In genomic region chr5:130813089-130813488, GRCm38 (mm10) we compare ENCODE assay signal across 16 mouse cellular contexts.
DNase-seq lines count a peak whose midpoint lies in the region; ATAC-seq and TF ChIP-seq lines count a peak whose summit lies in the region.
"Had no signal": no experiment of that assay in that cellular context is flagged by ENCODE, and none has a peak within 500 bp of the region (broad histone marks: within the 10 kb centered on the region; RNA-seq: fewer than 3 reads in every experiment).

No protein-coding gene starts in this region.

- ATAC-seq in intestine, postnatal 0 days, result no peak
- ATAC-seq in intestine, embryonic 15.5 days, result no peak
- ATAC-seq in liver, postnatal 0 days, result no peak
- ATAC-seq in liver, embryonic 12.5 days, result no peak
- ATAC-seq in stomach, postnatal 0 days (ENCODE audit: low FRiP score, low TSS enrichment), result no peak
- ATAC-seq: midbrain, embryonic 13.5 days had no signal

- no peak overlapping the region for H3K4me3 ChIP-seq in cerebellum, adult 2 months (replicated peaks; ENCODE audit: insufficient read depth, low read depth, low read length)
- H3K4me3 ChIP-seq in intestine, postnatal 0 days (ENCODE audit: low read depth, low read length), result no peak overlapping the region
- no peak overlapping the region for H3K4me3 ChIP-seq in intestine, embryonic 15.5 days (replicated peaks)
- H3K4me3 ChIP-seq in liver, postnatal 0 days (ENCODE audit: low read depth, low read length), result no peak overlapping the region
- H3K4me3 ChIP-seq in liver, embryonic 12.5 days, result no peak overlapping the region
- H3K4me3 ChIP-seq in stomach, postnatal 0 days (ENCODE audit: low read depth, low read length), result no peak overlapping the region
- H3K4me3 ChIP-seq: embryonic facial prominence, embryonic 10.5 days; heart, embryonic 10.5 days; limb, embryonic 13.5 days; midbrain, embryonic 13.5 days; neural tube, embryonic 12.5 days had no signal

- TF ChIP-seq POLR2A in cerebellum, adult 2 months (IDR thresholded peaks at IDR 0.05; ENCODE audit: borderline replicate concordance, insufficient read depth, low read length), result no peak

- peak; percentile 38; the same call in 1 of the 2 replicates for TF ChIP-seq CTCF in cerebellum, adult 2 months (IDR thresholded peaks at IDR 0.05; ENCODE audit: borderline replicate concordance, insufficient read depth, low read depth, low read length)
- peak; percentile 27 for TF ChIP-seq CTCF in intestine, postnatal 0 days (IDR thresholded peaks at IDR 0.05; ENCODE audit: low read depth)
- 0 out of 2 replicates have a peak, but pooled peaks have one; percentile 14 for TF ChIP-seq CTCF in liver, postnatal 0 days (IDR thresholded peaks at IDR 0.05; ENCODE audit: low read depth)
- TF ChIP-seq CTCF in stomach, postnatal 0 days (IDR thresholded peaks at IDR 0.05; ENCODE audit: low read depth), result peak; percentile 34

- no peak for TF ChIP-seq EP300 in liver, postnatal 0 days (IDR thresholded peaks at IDR 0.05; ENCODE audit: low read depth)
- TF ChIP-seq EP300 in stomach, postnatal 0 days (optimal IDR thresholded peaks at IDR 0.05), result no peak

- H3K27ac ChIP-seq in cerebellum, adult 2 months (ENCODE audit: insufficient read depth, low read length), result no peak overlapping the region
- no peak overlapping the region for H3K27ac ChIP-seq in intestine, postnatal 0 days (ENCODE audit: low read depth, low read length)
- no peak overlapping the region for H3K27ac ChIP-seq in intestine, embryonic 15.5 days
- no peak overlapping the region for H3K27ac ChIP-seq in liver, postnatal 0 days (ENCODE audit: low read depth)
- H3K27ac ChIP-seq in liver, embryonic 12.5 days, result no peak overlapping the region
- no peak overlapping the region for H3K27ac ChIP-seq in stomach, postnatal 0 days (replicated peaks)
- H3K27ac ChIP-seq: embryonic facial prominence, embryonic 10.5 days; heart, embryonic 10.5 days; limb, embryonic 13.5 days; midbrain, embryonic 13.5 days; neural tube, embryonic 12.5 days had no signal

- no peak overlapping the region for H3K9ac ChIP-seq in intestine, postnatal 0 days (ENCODE audit: low read depth, low read length)
- no peak overlapping the region for H3K9ac ChIP-seq in intestine, embryonic 15.5 days
- H3K9ac ChIP-seq in liver, postnatal 0 days (replicated peaks), result no peak overlapping the region
- no peak overlapping the region for H3K9ac ChIP-seq in liver, embryonic 12.5 days
- H3K9ac ChIP-seq in stomach, postnatal 0 days (ENCODE audit: low read length), result no peak overlapping the region
- H3K9ac ChIP-seq: limb, embryonic 13.5 days; midbrain, embryonic 13.5 days; neural tube, embryonic 12.5 days had no signal

- DNase-seq in cerebellum, adult 2 months, result no peak
- DNase-seq in cerebellum, adult 9-11 months, result no peak
- no peak for DNase-seq in liver, postnatal 0 days
- DNase-seq in stomach, postnatal 0 days (ENCODE audit: low spot score), result no peak
- no peak for DNase-seq in urinary bladder, adult 2 months (ENCODE audit: low spot score)
- DNase-seq: heart, postnatal 36 days; kidney, adult 18-20 months; lung, postnatal 36 days had no signal

- H3K36me3 ChIP-seq in intestine, postnatal 0 days (ENCODE audit: control insufficient read depth, insufficient read depth), result no peaks in the 10 kb centered on the region
- no peaks in the 10 kb centered on the region for H3K36me3 ChIP-seq in intestine, embryonic 15.5 days
- no peaks in the 10 kb centered on the region for H3K36me3 ChIP-seq in liver, postnatal 0 days (replicated peaks; ENCODE audit: insufficient read depth, low read length)
- H3K36me3 ChIP-seq in liver, embryonic 12.5 days, result no peaks in the 10 kb centered on the region
- no peaks in the 10 kb centered on the region for H3K36me3 ChIP-seq in stomach, postnatal 0 days (ENCODE audit: control insufficient read depth, insufficient read depth, low read length)
- H3K36me3 ChIP-seq: embryonic facial prominence, embryonic 10.5 days; heart, embryonic 10.5 days; limb, embryonic 13.5 days; midbrain, embryonic 13.5 days; neural tube, embryonic 12.5 days had no signal

- H3K4me2 ChIP-seq in intestine, postnatal 0 days (replicated peaks; ENCODE audit: low read depth), result no peak overlapping the region
- H3K4me2 ChIP-seq in intestine, embryonic 15.5 days (replicated peaks), result no peak overlapping the region
- no peak overlapping the region for H3K4me2 ChIP-seq in liver, postnatal 0 days (ENCODE audit: low read depth, low read length)
- H3K4me2 ChIP-seq in liver, embryonic 12.5 days, result no peak overlapping the region
- H3K4me2 ChIP-seq in stomach, postnatal 0 days (replicated peaks; ENCODE audit: low read depth), result no peak overlapping the region
- H3K4me2 ChIP-seq: limb, embryonic 13.5 days; midbrain, embryonic 13.5 days; neural tube, embryonic 12.5 days had no signal

- WGBS in cerebellum, adult 2 months, result 90% methylated on average over 9 of the region's 9 CpGs
- 87% methylated on average over 9 of the region's 9 CpGs for WGBS in intestine, postnatal 0 days
- 83% methylated on average over 9 of the region's 9 CpGs for WGBS in intestine, embryonic 15.5 days
- WGBS in liver, postnatal 0 days (ENCODE audit: insufficient replicate concordance), result 80% methylated on average over 9 of the region's 9 CpGs
- WGBS in liver, embryonic 12.5 days (ENCODE audit: insufficient replicate concordance), result 70% methylated on average over 9 of the region's 9 CpGs
- 82% methylated on average over 9 of the region's 9 CpGs for WGBS in stomach, postnatal 0 days

- no peaks in the 10 kb centered on the region for H3K9me3 ChIP-seq in intestine, postnatal 0 days (ENCODE audit: control insufficient read depth)
- H3K9me3 ChIP-seq in intestine, embryonic 15.5 days, result 0 out of 2 replicates have a peak, but pooled peaks cover 4% of the 10 kb centered on the region
- no peaks in the 10 kb centered on the region for H3K9me3 ChIP-seq in liver, postnatal 0 days (ENCODE audit: low read length)
- peaks cover 8% of the 10 kb centered on the region; the same call in 1 of the 2 replicates for H3K9me3 ChIP-seq in liver, embryonic 12.5 days (replicated peaks)
- peaks cover 3% of the 10 kb centered on the region; the same call in 1 of the 2 replicates for H3K9me3 ChIP-seq in stomach, postnatal 0 days (ENCODE audit: control insufficient read depth, low read length)
- H3K9me3 ChIP-seq: heart, embryonic 10.5 days; midbrain, embryonic 13.5 days had no signal

- H3K27me3 ChIP-seq in cerebellum, adult 2 months (ENCODE audit: control insufficient read depth, insufficient read depth, low read length), result no peaks in the 10 kb centered on the region
- no peaks in the 10 kb centered on the region for H3K27me3 ChIP-seq in intestine, postnatal 0 days (replicated peaks; ENCODE audit: control insufficient read depth, insufficient read depth, low read length)
- H3K27me3 ChIP-seq in intestine, embryonic 15.5 days (replicated peaks), result no peaks in the 10 kb centered on the region
- no peaks in the 10 kb centered on the region for H3K27me3 ChIP-seq in liver, postnatal 0 days (ENCODE audit: insufficient read depth, low read length)
- no peaks in the 10 kb centered on the region for H3K27me3 ChIP-seq in liver, embryonic 12.5 days (replicated peaks)
- no peaks in the 10 kb centered on the region for H3K27me3 ChIP-seq in stomach, postnatal 0 days (ENCODE audit: control insufficient read depth, insufficient read depth, low read length)
- H3K27me3 ChIP-seq: limb, embryonic 13.5 days; midbrain, embryonic 13.5 days; neural tube, embryonic 12.5 days had no signal

- peaks cover 26% of the 10 kb centered on the region for H3K4me1 ChIP-seq in cerebellum, adult 2 months (ENCODE audit: control insufficient read depth, insufficient read depth, low read length)
- no peaks in the 10 kb centered on the region for H3K4me1 ChIP-seq in intestine, postnatal 0 days (replicated peaks; ENCODE audit: control insufficient read depth, insufficient read depth, low read length)
- no peaks in the 10 kb centered on the region for H3K4me1 ChIP-seq in intestine, embryonic 15.5 days (replicated peaks)
- no peaks in the 10 kb centered on the region for H3K4me1 ChIP-seq in liver, postnatal 0 days (ENCODE audit: insufficient read depth)
- no peaks in the 10 kb centered on the region for H3K4me1 ChIP-seq in liver, embryonic 12.5 days
- H3K4me1 ChIP-seq in stomach, postnatal 0 days (replicated peaks; ENCODE audit: control insufficient read depth, insufficient read depth), result no peaks in the 10 kb centered on the region
- H3K4me1 ChIP-seq: embryonic facial prominence, embryonic 10.5 days; heart, embryonic 10.5 days; limb, embryonic 13.5 days; midbrain, embryonic 13.5 days; neural tube, embryonic 12.5 days had no signal
